Mouse (Mus musculus): Measurements from ENCODE around the gene Npr2. TPM values are rescaled to one million over a fixed set of nuclear protein-coding genes. Genes with fewer than 3 reads are reported as not detected.
A peak's percentile ranks its signal among the peaks of the same experiment; 100 is the strongest.

Gene Npr2
- total and polyA plus RNA-seq, 2 experiments = 29.2 to 39.1 TPM

DNA sequence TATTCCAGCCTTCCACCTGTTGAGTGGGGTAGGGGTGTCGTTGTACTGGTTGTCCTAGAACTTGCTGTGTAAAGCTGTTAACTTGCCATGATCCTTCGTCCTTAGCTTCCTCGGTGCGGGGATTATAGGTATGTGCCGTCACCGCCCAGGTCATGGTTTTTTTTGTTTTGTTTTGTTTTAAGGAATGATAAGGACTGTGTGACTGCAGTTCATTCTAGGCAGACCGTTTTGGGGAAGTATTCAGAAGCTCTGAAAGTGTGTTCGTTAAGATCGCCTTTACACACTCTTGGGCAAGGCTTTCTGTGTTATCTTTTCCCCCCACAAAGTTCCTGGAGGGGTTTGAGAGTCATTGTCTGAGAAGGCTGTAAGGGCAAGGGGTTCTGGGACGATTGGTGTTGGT is 19.2 kb upstream of the Npr2 start:
- no peaks in the 10 kb centered on the region for H3K79me2 ChIP-seq (ENCODE audit: control insufficient read depth, insufficient read depth, low read length)
- no peak overlapping the region for H3K4me3 ChIP-seq (ENCODE audit: insufficient read depth, low read depth, low read length)
- DNase-seq (ENCODE audit: extremely low read depth, low read depth, low spot score) = no peak
- no peaks in the 10 kb centered on the region for H3K4me1 ChIP-seq (ENCODE audit: control insufficient read depth, insufficient read depth, low read length)
- no peaks in the 10 kb centered on the region for H3K27me3 ChIP-seq (ENCODE audit: control insufficient read depth, insufficient read depth, low read length)
- H3K36me3 ChIP-seq (ENCODE audit: control insufficient read depth, insufficient read depth, low read length) = no peaks in the 10 kb centered on the region
- no peak overlapping the region for H3K9ac ChIP-seq (ENCODE audit: low read depth, low read length)
- WGBS = 64% methylated on average over 10 of the region's 10 CpGs
- no peak overlapping the region for H3K27ac ChIP-seq (replicated peaks; ENCODE audit: insufficient read depth, low read depth, low read length)
- TF ChIP-seq CTCF (IDR thresholded peaks at IDR 0.05; ENCODE audit: low read depth, low read length) = no peak
- no peak for TF ChIP-seq POLR2A (IDR thresholded peaks at IDR 0.05; ENCODE audit: extremely low read depth, insufficient read depth, low read length)

DNA sequence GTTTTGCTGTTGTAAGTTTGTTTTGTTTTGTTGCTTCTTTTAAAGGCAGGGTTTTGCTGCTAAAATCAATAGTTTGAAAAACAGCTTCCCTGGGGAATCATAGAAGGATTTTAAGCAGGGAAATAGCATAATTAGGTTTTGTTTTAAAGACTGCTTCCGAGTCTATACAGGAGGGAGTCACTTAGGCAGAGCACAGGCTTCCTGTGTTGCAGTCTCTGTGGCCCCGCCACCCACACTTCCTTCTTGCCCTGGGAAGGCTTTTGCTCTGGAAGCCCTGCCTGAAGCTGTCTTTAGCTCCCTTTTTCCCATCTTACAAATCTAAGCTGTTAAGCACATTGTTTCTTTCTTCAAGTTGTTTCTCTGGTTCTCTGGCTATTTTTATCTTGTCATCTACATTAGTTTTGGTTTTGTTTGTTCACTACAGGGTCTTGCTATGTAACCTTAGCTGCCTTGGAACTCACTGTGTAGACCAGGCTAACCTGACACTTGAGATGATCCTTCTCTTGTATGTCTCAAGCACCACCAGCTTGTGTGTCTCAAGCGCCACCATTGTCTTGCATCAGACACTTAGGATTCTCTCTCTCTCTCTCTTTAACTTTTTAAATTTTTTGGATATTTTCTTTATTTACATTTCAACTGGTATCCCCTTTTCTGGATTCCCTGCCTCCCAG is 18.5 kb upstream of the Npr2 start:
- Histone ChIP-seq H3K27ac (replicated peaks; ENCODE audit: insufficient read depth, low read depth, low read length) (no peak overlapping the region), H3K79me2 (ENCODE audit: control insufficient read depth, insufficient read depth, low read length) (no peaks in the 10 kb centered on the region), H3K27me3 (ENCODE audit: control insufficient read depth, insufficient read depth, low read length) (no peaks in the 10 kb centered on the region), H3K36me3 (ENCODE audit: control insufficient read depth, insufficient read depth, low read length) (no peaks in the 10 kb centered on the region), H3K9ac (ENCODE audit: low read depth, low read length) (no peak overlapping the region), H3K4me3 (ENCODE audit: insufficient read depth, low read depth, low read length) (no peak overlapping the region), H3K4me1 (ENCODE audit: control insufficient read depth, insufficient read depth, low read length) (no peaks in the 10 kb centered on the region)
- 63% methylated on average over 3 of the region's 3 CpGs for WGBS
- no peak for DNase-seq (ENCODE audit: extremely low read depth, low read depth, low spot score)
- no peak for TF ChIP-seq CTCF (IDR thresholded peaks at IDR 0.05; ENCODE audit: low read depth, low read length)
- no peak for TF ChIP-seq POLR2A (IDR thresholded peaks at IDR 0.05; ENCODE audit: extremely low read depth, insufficient read depth, low read length)

DNA sequence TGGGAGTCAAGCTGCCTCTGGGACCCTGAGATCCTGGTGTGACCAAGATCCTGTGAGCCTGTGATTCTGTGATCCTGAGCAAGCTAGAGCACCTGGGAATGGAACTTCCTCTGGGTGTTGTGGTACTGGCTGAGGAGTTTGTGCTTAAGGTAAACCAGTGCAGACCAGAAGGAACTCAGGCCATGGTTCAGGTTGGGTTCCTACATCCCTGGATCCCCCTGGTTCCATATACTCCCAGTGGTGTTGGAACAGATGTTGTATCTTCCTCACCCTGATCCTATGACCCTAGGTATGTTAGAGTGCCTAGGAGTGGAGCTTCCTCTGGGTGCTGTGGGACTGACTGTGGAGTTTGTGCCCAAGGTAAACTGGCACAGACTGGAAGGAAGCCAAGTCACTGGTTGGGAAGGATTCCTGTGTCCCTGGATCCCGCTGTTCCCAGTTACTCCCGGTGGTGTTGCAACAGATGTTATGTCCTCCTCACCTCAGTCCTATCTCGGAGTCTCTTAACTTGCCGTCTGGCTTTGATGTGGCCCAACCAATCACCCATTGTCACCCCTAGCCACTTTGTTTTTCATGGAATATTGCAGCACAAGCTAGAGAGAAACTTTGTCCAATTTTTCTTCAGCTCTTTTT is 11.5 kb upstream of the Npr2 start:
- no peaks in the 10 kb centered on the region for H3K27me3 ChIP-seq (ENCODE audit: control insufficient read depth, insufficient read depth, low read length)
- peak; percentile 98 for DNase-seq (ENCODE audit: extremely low read depth, low read depth, low spot score)

DNA sequence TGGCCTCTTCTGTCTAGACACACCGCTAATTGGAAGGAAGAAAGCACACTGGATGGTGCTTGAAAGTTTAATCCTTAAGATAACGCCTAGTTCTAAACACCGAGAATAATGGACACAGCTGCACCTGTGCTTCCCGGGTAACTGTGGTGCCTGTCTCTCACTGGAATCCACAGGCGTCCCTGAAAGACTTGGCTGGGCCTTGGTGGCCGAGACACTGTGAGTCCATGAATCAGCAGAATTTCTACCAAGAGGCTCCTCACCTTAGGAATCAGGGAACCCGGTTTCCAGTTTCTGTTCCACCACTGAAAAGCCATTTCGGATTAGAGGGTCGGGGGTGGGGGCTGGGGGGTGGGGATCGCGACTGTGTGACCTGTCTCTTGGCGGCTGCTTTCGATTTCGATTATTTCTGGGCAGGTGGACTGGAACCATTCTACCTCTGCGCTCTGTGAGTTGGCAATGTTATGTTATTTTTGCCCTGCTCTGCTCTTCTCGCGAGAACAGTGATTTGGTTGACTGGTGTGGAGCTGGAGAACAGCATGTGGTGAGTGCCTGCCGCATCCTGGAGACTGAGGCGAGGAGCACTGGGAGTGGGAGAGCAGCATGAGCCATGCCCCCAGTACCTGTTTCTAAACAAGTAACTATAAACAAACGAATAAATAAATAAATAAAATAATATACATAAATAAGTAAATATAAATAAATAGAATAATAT is 2.5 kb upstream of the Npr2 start:
- H3K9ac ChIP-seq (ENCODE audit: low read depth, low read length) = peak overlapping the region; percentile 59; the same call in 1 of the 2 replicates
- no peaks in the 10 kb centered on the region for H3K27me3 ChIP-seq (ENCODE audit: control insufficient read depth, insufficient read depth, low read length)
- DNase-seq (ENCODE audit: extremely low read depth, low read depth, low spot score) = peak; percentile 85
- H3K79me2 ChIP-seq (ENCODE audit: control insufficient read depth, insufficient read depth, low read length) = no peaks in the 10 kb centered on the region
- H3K36me3 ChIP-seq (ENCODE audit: control insufficient read depth, insufficient read depth, low read length) = no peaks in the 10 kb centered on the region
- peak overlapping the region; percentile 69 for H3K27ac ChIP-seq (replicated peaks; ENCODE audit: insufficient read depth, low read depth, low read length)
- 0 out of 2 replicates have a peak, but pooled peaks have one; percentile 30 for TF ChIP-seq POLR2A (IDR thresholded peaks at IDR 0.05; ENCODE audit: extremely low read depth, insufficient read depth, low read length)
- TF ChIP-seq CTCF (IDR thresholded peaks at IDR 0.05; ENCODE audit: low read depth, low read length) = peak; percentile 22; the same call in 1 of the 2 replicates
- WGBS = 53% methylated on average over 20 of the region's 20 CpGs
- peaks cover 7% of the 10 kb centered on the region; the same call in 1 of the 2 replicates for H3K4me1 ChIP-seq (ENCODE audit: control insufficient read depth, insufficient read depth, low read length)
- peak overlapping the region; percentile 26; the same call in 1 of the 2 replicates for H3K4me3 ChIP-seq (ENCODE audit: insufficient read depth, low read depth, low read length)

More for the DNA sequence above, 11.5 kb upstream of the Npr2 start:
- H3K4me1 ChIP-seq (ENCODE audit: control insufficient read depth, insufficient read depth, low read length) = peaks cover 9% of the 10 kb centered on the region
- H3K4me3 ChIP-seq (ENCODE audit: insufficient read depth, low read depth, low read length) = no peak overlapping the region
- H3K27ac ChIP-seq (replicated peaks; ENCODE audit: insufficient read depth, low read depth, low read length) = peak overlapping the region; percentile 62
- no peaks in the 10 kb centered on the region for H3K36me3 ChIP-seq (ENCODE audit: control insufficient read depth, insufficient read depth, low read length)
- no peaks in the 10 kb centered on the region for H3K79me2 ChIP-seq (ENCODE audit: control insufficient read depth, insufficient read depth, low read length)
- no peak overlapping the region for H3K9ac ChIP-seq (ENCODE audit: low read depth, low read length)
- TF ChIP-seq CTCF (IDR thresholded peaks at IDR 0.05; ENCODE audit: low read depth, low read length) (no peak), POLR2A (IDR thresholded peaks at IDR 0.05; ENCODE audit: extremely low read depth, insufficient read depth, low read length) (no peak)
- 18% methylated on average over 4 of the region's 4 CpGs for WGBS

DNA sequence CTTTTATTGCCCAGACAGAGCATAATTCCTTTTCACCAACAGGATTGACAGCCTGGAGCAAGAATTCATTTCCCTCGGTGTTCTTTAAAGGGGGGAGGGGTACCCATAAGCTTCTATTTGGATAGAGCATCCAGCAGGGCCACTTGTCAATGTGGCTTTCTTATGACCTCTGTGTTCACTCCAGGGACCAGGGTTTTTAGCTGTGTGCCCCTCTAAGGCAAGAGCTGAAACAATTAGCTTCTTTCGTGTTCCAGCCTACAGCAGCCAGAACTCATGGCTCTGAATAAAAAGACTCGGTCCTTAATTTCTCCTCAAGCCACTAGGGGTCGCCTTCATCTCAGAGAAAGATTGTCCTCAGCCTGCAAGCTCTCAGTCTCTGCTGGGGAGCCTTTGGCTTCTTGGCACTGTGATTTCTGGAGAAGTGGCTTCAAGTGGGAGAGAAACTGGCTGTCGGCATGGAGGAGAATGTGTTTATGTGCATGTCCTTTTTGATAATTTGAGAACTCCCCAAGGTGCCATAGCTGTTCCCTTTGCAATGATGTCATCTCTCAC is 1.6 kb upstream of the Npr2 start:
- TF ChIP-seq POLR2A (IDR thresholded peaks at IDR 0.05; ENCODE audit: extremely low read depth, insufficient read depth, low read length) (no peak), CTCF (IDR thresholded peaks at IDR 0.05; ENCODE audit: low read depth, low read length) (peak; percentile 59)
- H3K36me3 ChIP-seq (ENCODE audit: control insufficient read depth, insufficient read depth, low read length) = no peaks in the 10 kb centered on the region
- 2% methylated on average over 5 of the region's 5 CpGs for WGBS
- H3K79me2 ChIP-seq (ENCODE audit: control insufficient read depth, insufficient read depth, low read length) = no peaks in the 10 kb centered on the region
- peaks cover 6% of the 10 kb centered on the region; the same call in 1 of the 2 replicates for H3K4me1 ChIP-seq (ENCODE audit: control insufficient read depth, insufficient read depth, low read length)
- peak overlapping the region; percentile 34; the same call in 1 of the 2 replicates for H3K27ac ChIP-seq (replicated peaks; ENCODE audit: insufficient read depth, low read depth, low read length)
- DNase-seq (ENCODE audit: extremely low read depth, low read depth, low spot score) = peak; percentile 80
- H3K9ac ChIP-seq (ENCODE audit: low read depth, low read length) = peak overlapping the region; percentile 72
- H3K27me3 ChIP-seq (ENCODE audit: control insufficient read depth, insufficient read depth, low read length) = no peaks in the 10 kb centered on the region
- H3K4me3 ChIP-seq (ENCODE audit: insufficient read depth, low read depth, low read length) = no peak overlapping the region
